Mouse (Mus musculus): ENCODE measurements around the gene Atg16l1.

DNA sequence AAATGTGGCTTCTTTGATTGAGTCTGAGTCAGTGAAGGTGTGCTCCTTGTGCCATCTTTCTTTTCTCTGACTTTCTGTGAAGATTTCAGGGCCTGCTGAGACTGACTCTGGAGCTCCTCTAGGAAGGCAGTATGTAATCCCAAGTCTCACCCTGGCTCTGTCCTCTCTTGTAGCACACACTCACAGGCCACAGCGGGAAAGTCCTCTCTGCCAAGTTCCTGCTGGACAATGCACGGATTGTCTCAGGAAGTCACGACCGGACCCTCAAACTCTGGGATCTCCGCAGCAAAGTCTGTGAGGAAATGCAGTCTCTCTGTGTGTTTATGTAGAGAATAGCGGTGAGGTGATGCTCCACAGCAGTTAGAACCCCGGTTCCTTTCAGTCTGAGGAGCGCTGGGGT, 30.0 kb downstream of the Atg16l1 start:
- no peak for TF ChIP-seq CTCF (IDR thresholded peaks at IDR 0.05; ENCODE audit: low read depth)
- TF ChIP-seq EP300 (IDR thresholded peaks at IDR 0.05; ENCODE audit: low read depth): no peak
